Mouse (Mus musculus) limb, embryonic 12.5 days (tissue): ENCODE data around the gene Tmem101. TPM values are rescaled to one million over a fixed set of nuclear protein-coding genes. Genes with fewer than 3 reads are reported as not detected.
A peak's percentile ranks its signal among the peaks of the same experiment; 100 is the strongest.
"Not testable (repeated sequence)": the region's sequence is repeated elsewhere in the genome, so short reads cannot be mapped to it uniquely, and the experiment has no call there.

Experiments used
- ATAC-seq: fragments of 200-750 bp; cut with Nextera tagmentation; 2 replicates; pipeline ENCODE4 v1.8.0; 2017; ENCODE audit warnings: low read depth, moderate TSS enrichment; ENCODE audit not compliant: insufficient number of reproducible peaks, insufficient read depth, low FRiP score, low TSS enrichment
- H3K27ac ChIP-seq: fragments of 300-500 bp; sonication (generic); 2 replicates; pipeline ENCODE4 v1.5.1; 2016; ENCODE audit warnings: mild to moderate bottlenecking, moderate library complexity
- H3K27me3 ChIP-seq: fragments of 300-500 bp; sonication (generic); 2 replicates; pipeline ENCODE4 v1.6.1; 2016; ENCODE audit warnings: mild to moderate bottlenecking, moderate library complexity
- H3K36me3 ChIP-seq: fragments of 300-500 bp; sonication (generic); 2 replicates; pipeline ENCODE4 v1.6.1; 2016; ENCODE audit warnings: mild to moderate bottlenecking, moderate library complexity
- H3K4me1 ChIP-seq: fragments of 300-500 bp; sonication (generic); replicated peaks from 2 replicates; pipeline ENCODE4 v1.6.1; 2016
- H3K4me2 ChIP-seq: fragments of 300-500 bp; sonication (generic); 2 replicates; pipeline ENCODE4 v1.6.1; 2016; ENCODE audit warnings: mild to moderate bottlenecking, moderate library complexity
- H3K4me3 ChIP-seq: fragments of 300-500 bp; sonication (generic); replicated peaks from 2 replicates; pipeline ENCODE4 v1.5.1; 2016; ENCODE audit warnings: mild to moderate bottlenecking
- H3K9ac ChIP-seq: fragments of 300-500 bp; sonication (generic); replicated peaks from 2 replicates; pipeline ENCODE4 v1.6.1; 2016; ENCODE audit warnings: mild to moderate bottlenecking, moderate library complexity
- H3K9me3 ChIP-seq: fragments of 300-500 bp; sonication (generic); 2 replicates; pipeline ENCODE4 v1.6.1; 2016; ENCODE audit warnings: mild to moderate bottlenecking, moderate library complexity
- WGBS: fragments of 180-500 bp; shearing (Covaris S2); methylation state at CpG from one replicate; pipeline ENCODE4 v1.1.7; 2016; 5-methylcytosine and 5-hydroxymethylcytosine counted together
- polyA plus RNA-seq: library from polyadenylated mRNA; unstranded; fragments of >200 nt; fragmentation: Nextera tagmentation; extraction: Ambion mirVana; gene quantifications from 2 replicates; pipeline ENCODE4 v1.2.1, GENCODE M21; 2016

Gene Tmem101
- polyA plus RNA-seq, 1 experiment from 2014 or later: 40.6 TPM

GRCm38 (mm10) chr11:102185677-102186076 is 29.5 kb upstream of the Tmem101 start:
- Histone ChIP-seq H3K4me1 (peaks cover 25% of the 10 kb centered on the region), H3K9me3 (no peaks in the 10 kb centered on the region), H3K4me3 (peak overlapping the region; percentile 68), H3K36me3 (peaks cover 19% of the 10 kb centered on the region), H3K4me2 (peak overlapping the region; percentile 68), H3K27me3 (no peaks in the 10 kb centered on the region), H3K9ac (no peak overlapping the region), H3K27ac (no peak overlapping the region)
- ATAC-seq: no peak
- WGBS: 61% methylated on average over 3 of the region's 3 CpGs

GRCm38 (mm10) chr11:102184646-102185495 is 28.7 kb upstream of the Tmem101 start, which contains the start of gene Lsm12:
TSS of gene Lsm12 (minus strand) at chr11:102185296.
- Histone ChIP-seq H3K4me3 (peak within 1 kb of the TSS; percentile 68), H3K27ac (peak within 1 kb of the TSS; percentile 92), H3K36me3 (peaks cover 27% of the 10 kb centered on the region), H3K4me1 (peaks cover 20% of the 10 kb centered on the region), H3K27me3 (no peaks in the 10 kb centered on the region), H3K4me2 (peak within 1 kb of the TSS; percentile 68), H3K9me3 (no peaks in the 10 kb centered on the region), H3K9ac (peak within 1 kb of the TSS; percentile 90)
- WGBS: under 1% methylated on average over 70 of the region's 70 CpGs
- peak; percentile 82 for ATAC-seq

- Histone ChIP-seq H3K9me3 (no peaks in the 10 kb centered on the region), H3K4me1 (peaks cover 19% of the 10 kb centered on the region), H3K4me2 (peak overlapping the region; percentile 68), H3K36me3 (peaks cover 33% of the 10 kb centered on the region), H3K9ac (peak overlapping the region; percentile 90), H3K27me3 (no peaks in the 10 kb centered on the region), H3K4me3 (peak overlapping the region; percentile 68), H3K27ac (peak overlapping the region; percentile 92)
- 5% methylated on average over 7 of the region's 7 CpGs for WGBS
- ATAC-seq: no peak
Observed at GRCm38 (mm10) chr11:102184253-102184645, 28.0 kb upstream of the Tmem101 start.

GRCm38 (mm10) chr11:102179836-102180235 is 23.6 kb upstream of the Tmem101 start:
- Histone ChIP-seq H3K27me3 (no peaks in the 10 kb centered on the region), H3K27ac (no peak overlapping the region), H3K4me2 (no peak overlapping the region), H3K4me1 (peaks cover 15% of the 10 kb centered on the region), H3K36me3 (peaks cover 69% of the 10 kb centered on the region), H3K4me3 (no peak overlapping the region), H3K9me3 (no peaks in the 10 kb centered on the region), H3K9ac (no peak overlapping the region)
- ATAC-seq: no peak

- no peaks in the 10 kb centered on the region for H3K27me3 ChIP-seq
- 87% methylated on average over 5 of the region's 5 CpGs for WGBS
- H3K36me3 ChIP-seq: peaks cover 78% of the 10 kb centered on the region
- no peak overlapping the region for H3K27ac ChIP-seq
- no peak for ATAC-seq
- H3K4me2 ChIP-seq: no peak overlapping the region
- H3K9me3 ChIP-seq: no peaks in the 10 kb centered on the region
- no peak overlapping the region for H3K9ac ChIP-seq
- H3K4me3 ChIP-seq: no peak overlapping the region
- H3K4me1 ChIP-seq: 0 out of 2 replicates have a peak, but pooled peaks cover 3% of the 10 kb centered on the region
Observed at GRCm38 (mm10) chr11:102168689-102169088, 12.5 kb upstream of the Tmem101 start.

- Histone ChIP-seq H3K27ac (no peak overlapping the region), H3K36me3 (peaks cover 85% of the 10 kb centered on the region), H3K4me2 (no peak overlapping the region), H3K4me1 (0 out of 2 replicates have a peak, but pooled peaks cover 3% of the 10 kb centered on the region), H3K4me3 (no peak overlapping the region), H3K9me3 (no peaks in the 10 kb centered on the region), H3K9ac (no peak overlapping the region), H3K27me3 (no peaks in the 10 kb centered on the region)
- no peak for ATAC-seq
- WGBS: 90% methylated on average over 5 of the region's 5 CpGs
Observed at GRCm38 (mm10) chr11:102167539-102167938, 11.3 kb upstream of the Tmem101 start.

GRCm38 (mm10) chr11:102165971-102166722 is 9.9 kb upstream of the Tmem101 start:
- no peaks in the 10 kb centered on the region for H3K9me3 ChIP-seq
- H3K36me3 ChIP-seq: peaks cover 93% of the 10 kb centered on the region
- H3K27me3 ChIP-seq: no peaks in the 10 kb centered on the region
- H3K27ac ChIP-seq: no peak overlapping the region
- 28% methylated on average over 6 of the region's 6 CpGs for WGBS
- H3K9ac ChIP-seq: no peak overlapping the region
- no peak overlapping the region for H3K4me3 ChIP-seq
- H3K4me1 ChIP-seq: 0 out of 2 replicates have a peak, but pooled peaks cover 3% of the 10 kb centered on the region
- ATAC-seq: no peak
- H3K4me2 ChIP-seq: no peak overlapping the region

GRCm38 (mm10) chr11:102159781-102160180 is 3.6 kb upstream of the Tmem101 start:
- H3K4me2 ChIP-seq: no peak overlapping the region
- H3K4me1 ChIP-seq: peaks cover 9% of the 10 kb centered on the region
- no peak for ATAC-seq
- H3K9me3 ChIP-seq: no peaks in the 10 kb centered on the region
- 69% methylated on average over 5 of the region's 5 CpGs for WGBS
- H3K27ac ChIP-seq: no peak overlapping the region
- no peaks in the 10 kb centered on the region for H3K27me3 ChIP-seq
- H3K4me3 ChIP-seq: no peak overlapping the region
- H3K9ac ChIP-seq: no peak overlapping the region
- H3K36me3 ChIP-seq: peaks cover 40% of the 10 kb centered on the region

- H3K27ac ChIP-seq, H3K9me3 ChIP-seq, H3K4me3 ChIP-seq, H3K4me1 ChIP-seq, ATAC-seq, H3K4me2 ChIP-seq, H3K27me3 ChIP-seq, H3K9ac ChIP-seq: not testable (repeated sequence)
- WGBS: 76% methylated on average over 2 of the region's 2 CpGs
- peaks cover 43% of the 10 kb centered on the region for H3K36me3 ChIP-seq
Observed at GRCm38 (mm10) chr11:102158024-102158423, 1.8 kb upstream of the Tmem101 start.

- Histone ChIP-seq H3K4me3 (no peak overlapping the region), H3K27me3 (no peaks in the 10 kb centered on the region), H3K27ac (no peak overlapping the region), H3K4me2 (peak overlapping the region; percentile 79; the same call in 1 of the 2 replicates), H3K9me3 (no peaks in the 10 kb centered on the region), H3K4me1 (peaks cover 10% of the 10 kb centered on the region), H3K9ac (no peak overlapping the region), H3K36me3 (peaks cover 39% of the 10 kb centered on the region)
- WGBS: 6% methylated on average over 1 of the region's 1 CpGs
- ATAC-seq: no peak
Observed at GRCm38 (mm10) chr11:102156786-102157089, 534 bp upstream of the Tmem101 start.

GRCm38 (mm10) chr11:102147213-102147989 is 8.8 kb downstream of the Tmem101 start:
- H3K9me3 ChIP-seq: no peaks in the 10 kb centered on the region
- peaks cover 74% of the 10 kb centered on the region for H3K27me3 ChIP-seq
- no peak for ATAC-seq
- H3K4me2 ChIP-seq: peak overlapping the region; percentile 60
- 13% methylated on average over 34 of the region's 34 CpGs for WGBS
- peaks cover 1% of the 10 kb centered on the region for H3K36me3 ChIP-seq
- H3K4me3 ChIP-seq: peak overlapping the region; percentile 38
- no peak overlapping the region for H3K27ac ChIP-seq
- no peak overlapping the region for H3K9ac ChIP-seq
- H3K4me1 ChIP-seq: peaks cover 30% of the 10 kb centered on the region
